Mouse (Mus musculus): ENCODE measurements at regions not wholly inside any gene's neighbourhood (a gene's known extent, or its start where the extent isn't known, plus 50 kb on each side); places are given as distances from the start of the nearest gene placed in this dataset.

DNA sequence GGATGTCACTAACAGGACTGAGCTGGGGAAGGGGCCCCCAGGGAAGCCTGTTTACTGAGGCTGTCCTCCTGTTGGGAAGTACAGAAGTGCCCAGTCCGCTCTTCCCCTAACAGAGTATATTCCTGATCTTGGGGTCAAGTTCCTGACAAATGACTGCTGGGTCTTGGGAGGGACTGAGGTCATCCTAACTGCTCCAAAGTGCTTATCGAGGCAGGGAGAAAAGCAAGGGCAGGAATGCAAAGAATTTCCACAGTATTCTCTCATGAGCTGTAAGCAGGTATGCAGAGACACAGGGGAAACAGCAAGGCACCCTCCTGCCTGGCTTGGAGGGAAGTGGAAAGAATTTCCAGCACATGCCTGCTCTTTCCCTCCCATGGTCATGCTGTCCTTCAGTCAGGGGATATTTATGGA, 107.9 kb downstream of the Oma1 start:
- Histone ChIP-seq H3K4me1 (peaks cover 17% of the 10 kb centered on the region), H3K36me3 (no peaks in the 10 kb centered on the region), H3K9me3 (replicated peaks) (no peaks in the 10 kb centered on the region), H3K27ac (replicated peaks) (0 out of 2 replicates have a peak overlapping the region, but pooled peaks have one; percentile 20), H3K27me3 (ENCODE audit: low read depth, poor library complexity, severe bottlenecking) (no peaks in the 10 kb centered on the region), H3K4me3 (no peak overlapping the region)
- DNase-seq (ENCODE audit: low spot score): no peak
- 38% methylated on average over 2 of the region's 2 CpGs for WGBS

DNA sequence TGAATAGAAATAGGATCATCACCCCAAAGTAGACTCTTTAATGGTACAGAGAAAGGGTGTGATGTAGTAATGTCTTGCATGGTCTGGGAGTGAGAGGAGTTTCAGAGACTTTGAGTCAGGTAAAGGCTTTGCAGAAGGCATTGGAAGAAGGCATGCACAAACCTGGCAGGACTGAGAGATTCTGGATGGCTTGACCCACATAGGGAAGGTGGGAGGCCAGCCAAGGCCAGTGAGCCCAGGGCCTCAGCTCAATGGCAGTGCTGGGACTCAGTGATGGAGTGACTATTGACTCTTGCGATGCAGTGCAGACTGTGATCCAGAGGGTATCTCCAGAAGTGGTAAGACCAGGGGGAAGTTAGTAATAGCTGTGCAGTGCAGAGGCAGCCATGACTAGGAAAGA, 127.8 kb downstream of the Oma1 start:
- WGBS: 100% methylated on average over 1 of the region's 1 CpGs
- DNase-seq (ENCODE audit: low spot score): no peak
- Histone ChIP-seq H3K27ac (replicated peaks) (no peak overlapping the region), H3K36me3 (no peaks in the 10 kb centered on the region), H3K4me1 (no peaks in the 10 kb centered on the region), H3K27me3 (ENCODE audit: low read depth, poor library complexity, severe bottlenecking) (no peaks in the 10 kb centered on the region), H3K9me3 (replicated peaks) (no peaks in the 10 kb centered on the region), H3K4me3 (no peak overlapping the region)

DNA sequence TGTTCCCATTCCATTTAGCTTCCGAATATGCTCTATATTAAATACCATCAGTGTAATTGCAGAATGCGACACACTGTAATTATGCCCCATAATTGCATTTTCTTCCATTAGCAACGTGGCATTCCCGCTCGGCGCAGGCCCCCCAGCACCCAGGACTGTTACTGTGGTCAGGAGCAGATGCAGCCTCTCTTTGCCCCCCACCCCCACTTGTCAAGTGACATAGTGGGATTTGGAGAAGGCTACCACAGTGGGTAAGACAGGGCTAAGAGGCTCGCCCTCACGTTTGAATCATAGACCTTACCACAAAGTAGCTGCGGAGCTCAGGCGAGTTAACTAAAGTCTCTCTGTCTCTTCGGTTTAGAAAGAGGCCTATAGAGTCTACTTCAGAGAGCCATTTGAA, 128.3 kb downstream of the Oma1 start:
- no peaks in the 10 kb centered on the region for H3K36me3 ChIP-seq
- WGBS: 89% methylated on average over 11 of the region's 11 CpGs
- H3K4me3 ChIP-seq: no peak overlapping the region

DNA sequence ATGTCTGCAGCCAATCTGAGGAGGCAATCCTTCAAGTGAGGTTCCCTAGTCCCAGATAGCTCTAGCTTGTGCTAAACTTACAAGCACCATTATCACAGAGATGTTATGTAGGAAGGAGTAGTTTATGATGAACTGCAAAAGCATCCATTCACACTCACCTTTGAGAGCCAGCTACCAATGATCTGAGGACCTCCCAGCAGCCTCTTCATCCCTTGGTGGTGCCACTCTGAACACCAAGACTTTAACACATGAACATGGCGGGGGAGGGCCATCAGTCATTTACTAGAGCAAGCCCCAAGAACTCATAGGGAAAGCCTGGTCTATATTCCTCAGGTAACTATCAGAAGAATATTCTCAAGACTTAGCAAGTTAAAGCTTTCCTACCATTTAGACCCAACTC, 135.7 kb downstream of the Oma1 start:
- DNase-seq (ENCODE audit: low spot score): no peak
- WGBS: 90% methylated on average over 1 of the region's 1 CpGs
- H3K27ac ChIP-seq (replicated peaks): no peak overlapping the region
- H3K9me3 ChIP-seq (replicated peaks): no peaks in the 10 kb centered on the region
- H3K27me3 ChIP-seq (ENCODE audit: low read depth, poor library complexity, severe bottlenecking): no peaks in the 10 kb centered on the region
- H3K4me1 ChIP-seq: no peaks in the 10 kb centered on the region
- no peak overlapping the region for H3K4me3 ChIP-seq
- H3K36me3 ChIP-seq: no peaks in the 10 kb centered on the region

More for the DNA sequence above, 128.3 kb downstream of the Oma1 start:
- DNase-seq (ENCODE audit: low spot score): no peak
- Histone ChIP-seq H3K9me3 (replicated peaks) (no peaks in the 10 kb centered on the region), H3K27ac (replicated peaks) (no peak overlapping the region), H3K4me1 (no peaks in the 10 kb centered on the region), H3K27me3 (ENCODE audit: low read depth, poor library complexity, severe bottlenecking) (no peaks in the 10 kb centered on the region)

DNA sequence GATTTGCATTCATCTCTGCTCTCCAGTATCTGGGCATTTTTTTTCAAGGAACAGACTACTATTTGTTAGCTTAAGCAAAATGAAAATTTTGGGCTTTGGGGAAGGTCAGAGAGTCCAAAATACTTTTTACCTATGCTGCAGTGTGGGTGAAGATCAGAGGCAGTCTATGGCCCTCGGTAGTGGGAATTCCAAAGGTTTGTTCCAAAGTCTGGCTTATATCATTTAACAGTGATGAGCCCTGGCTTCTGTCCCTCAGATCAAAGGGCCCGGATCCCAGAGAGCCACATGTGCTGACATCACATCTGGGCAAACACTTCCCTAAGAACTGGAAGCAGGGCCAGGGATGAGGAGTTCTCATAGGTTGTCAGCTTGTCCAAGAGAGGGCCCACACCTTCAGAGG, 136.5 kb downstream of the Oma1 start:
- WGBS: 83% methylated on average over 2 of the region's 2 CpGs
- Histone ChIP-seq H3K36me3 (no peaks in the 10 kb centered on the region), H3K4me3 (no peak overlapping the region), H3K27ac (replicated peaks) (no peak overlapping the region), H3K27me3 (ENCODE audit: low read depth, poor library complexity, severe bottlenecking) (no peaks in the 10 kb centered on the region), H3K9me3 (replicated peaks) (no peaks in the 10 kb centered on the region), H3K4me1 (no peaks in the 10 kb centered on the region)
- no peak for DNase-seq (ENCODE audit: low spot score)

DNA sequence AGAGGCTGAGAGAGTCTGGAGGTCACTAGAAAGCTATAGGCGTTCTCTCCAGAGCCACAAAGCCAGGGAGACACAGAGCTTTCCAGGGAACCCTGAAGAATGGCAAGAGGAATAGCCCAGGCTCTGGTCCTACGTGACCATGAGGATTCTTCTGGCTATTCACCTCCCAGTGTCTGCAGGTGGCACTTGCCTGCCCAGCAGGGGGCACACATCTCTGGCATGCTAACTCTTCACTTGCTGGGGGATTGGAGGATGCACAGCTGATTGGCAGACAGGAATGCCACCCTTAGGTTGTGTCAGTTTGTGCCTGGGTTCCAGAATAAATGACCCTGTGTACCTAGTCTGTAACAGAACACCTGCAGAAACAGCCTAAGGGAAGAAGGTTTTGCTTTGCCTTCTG, 141.8 kb downstream of the Oma1 start:
- no peaks in the 10 kb centered on the region for H3K36me3 ChIP-seq
- WGBS: 70% methylated on average over 2 of the region's 2 CpGs
- H3K4me1 ChIP-seq: peaks cover 9% of the 10 kb centered on the region
- no peaks in the 10 kb centered on the region for H3K9me3 ChIP-seq (replicated peaks)
- H3K27ac ChIP-seq (replicated peaks): no peak overlapping the region
- no peak for DNase-seq (ENCODE audit: low spot score)
- no peaks in the 10 kb centered on the region for H3K27me3 ChIP-seq (ENCODE audit: low read depth, poor library complexity, severe bottlenecking)
- H3K4me3 ChIP-seq: no peak overlapping the region

DNA sequence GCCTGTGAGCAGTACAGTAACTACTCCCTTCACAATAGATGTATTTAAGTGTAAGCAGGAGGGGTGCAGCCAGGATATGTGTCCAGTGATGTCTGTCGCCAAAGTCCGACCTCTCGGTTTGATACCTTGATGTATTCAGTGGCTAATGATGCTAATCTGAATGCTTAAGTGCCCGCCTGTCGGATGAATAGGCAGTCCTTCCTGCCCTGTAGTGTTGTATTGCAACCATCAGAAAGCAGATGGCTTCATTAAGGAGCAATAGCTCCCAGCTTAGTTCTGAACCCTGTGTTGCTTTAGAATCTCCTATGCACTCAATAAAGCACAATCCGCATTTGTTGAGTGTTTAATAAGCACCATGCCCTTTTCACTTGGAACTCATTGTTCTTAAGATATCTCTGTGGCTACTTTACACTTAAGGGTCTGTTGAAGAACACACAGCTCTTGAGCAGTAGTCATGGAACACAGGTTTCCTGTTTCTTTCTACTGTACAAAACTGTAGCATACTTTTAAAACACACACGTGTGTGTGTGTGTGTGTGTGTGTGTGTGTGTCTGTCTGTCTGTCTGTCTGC, 152.5 kb downstream of the Oma1 start:
- no peaks in the 10 kb centered on the region for H3K4me1 ChIP-seq
- no peak overlapping the region for H3K4me3 ChIP-seq
- 73% methylated on average over 7 of the region's 7 CpGs for WGBS
- no peaks in the 10 kb centered on the region for H3K36me3 ChIP-seq
- no peaks in the 10 kb centered on the region for H3K27me3 ChIP-seq (ENCODE audit: low read depth, poor library complexity, severe bottlenecking)
- no peak for DNase-seq (ENCODE audit: low spot score)
- no peak overlapping the region for H3K27ac ChIP-seq (replicated peaks)
- H3K9me3 ChIP-seq (replicated peaks): no peaks in the 10 kb centered on the region

DNA sequence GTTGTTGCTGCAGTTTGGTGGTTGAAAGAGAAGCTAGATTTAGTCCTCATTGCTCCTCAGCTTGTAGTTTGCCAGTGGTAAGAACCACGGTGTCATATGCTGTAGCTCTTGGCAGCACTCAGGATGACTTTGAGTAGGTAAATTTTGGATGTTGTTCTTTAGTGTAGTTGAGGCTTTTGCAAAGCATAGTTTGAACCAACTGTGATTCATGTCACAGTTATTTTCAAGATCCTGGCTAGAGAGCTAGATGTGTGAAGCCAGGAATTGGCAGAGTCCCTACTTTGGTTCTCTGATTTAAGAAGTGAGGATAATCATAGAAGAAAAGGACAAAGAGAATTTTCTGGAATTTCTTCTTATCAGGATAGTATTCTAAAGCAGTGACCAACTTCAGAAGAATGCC, 143.6 kb upstream of the Dab1 start:
- Histone ChIP-seq H3K36me3 (no peaks in the 10 kb centered on the region), H3K4me1 (no peaks in the 10 kb centered on the region), H3K9me3 (replicated peaks) (no peaks in the 10 kb centered on the region), H3K27ac (replicated peaks) (no peak overlapping the region), H3K4me3 (no peak overlapping the region), H3K27me3 (ENCODE audit: low read depth, poor library complexity, severe bottlenecking) (no peaks in the 10 kb centered on the region)
- 77% methylated on average over 1 of the region's 1 CpGs for WGBS
- no peak for DNase-seq (ENCODE audit: low spot score)

DNA sequence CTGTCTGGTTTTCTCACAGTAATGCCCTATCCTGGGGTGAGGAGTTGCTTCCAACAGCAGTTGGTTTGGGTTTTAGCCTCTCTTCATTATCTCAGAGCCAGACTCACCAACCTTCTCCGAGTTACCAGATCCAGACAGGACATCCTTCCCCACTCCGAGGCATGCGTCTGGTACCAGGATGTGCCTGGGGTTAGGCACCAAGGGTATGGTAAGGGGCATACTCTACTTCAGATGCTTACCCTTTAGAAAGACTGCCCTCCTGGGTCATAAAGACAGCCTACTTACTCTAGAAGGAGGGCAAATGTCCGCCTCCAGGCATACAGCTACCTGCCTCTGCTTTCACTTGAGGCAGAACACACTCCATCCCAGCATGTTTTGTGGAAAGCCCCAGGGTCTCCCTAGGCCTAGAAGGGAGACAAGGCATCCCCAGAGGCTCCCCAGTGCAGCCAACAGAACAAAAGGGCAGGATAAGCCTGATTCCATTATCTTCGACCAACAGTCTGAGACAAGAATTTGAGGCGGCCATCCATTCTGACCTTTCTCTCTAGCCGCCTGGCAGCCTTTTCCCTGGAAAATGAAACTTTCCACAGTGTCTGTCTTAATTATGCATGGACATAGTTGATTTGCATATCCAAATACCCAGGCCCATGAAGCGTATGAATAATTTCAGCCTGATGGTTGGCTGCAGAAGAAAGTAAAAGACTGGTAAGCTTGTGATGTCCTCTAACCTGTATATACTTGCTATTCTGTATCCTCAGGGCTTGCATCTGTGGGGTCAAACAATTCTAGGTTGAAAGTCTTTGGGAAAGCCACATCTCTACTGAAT, 132.8 kb upstream of the Dab1 start:
- Histone ChIP-seq H3K36me3 (no peaks in the 10 kb centered on the region), H3K9me3 (replicated peaks) (no peaks in the 10 kb centered on the region), H3K4me3 (no peak overlapping the region), H3K27me3 (ENCODE audit: low read depth, poor library complexity, severe bottlenecking) (no peaks in the 10 kb centered on the region), H3K4me1 (peaks cover 15% of the 10 kb centered on the region), H3K27ac (replicated peaks) (peak overlapping the region; percentile 77)
- DNase-seq (ENCODE audit: low spot score): peak; percentile 19
- 45% methylated on average over 8 of the region's 8 CpGs for WGBS

DNA sequence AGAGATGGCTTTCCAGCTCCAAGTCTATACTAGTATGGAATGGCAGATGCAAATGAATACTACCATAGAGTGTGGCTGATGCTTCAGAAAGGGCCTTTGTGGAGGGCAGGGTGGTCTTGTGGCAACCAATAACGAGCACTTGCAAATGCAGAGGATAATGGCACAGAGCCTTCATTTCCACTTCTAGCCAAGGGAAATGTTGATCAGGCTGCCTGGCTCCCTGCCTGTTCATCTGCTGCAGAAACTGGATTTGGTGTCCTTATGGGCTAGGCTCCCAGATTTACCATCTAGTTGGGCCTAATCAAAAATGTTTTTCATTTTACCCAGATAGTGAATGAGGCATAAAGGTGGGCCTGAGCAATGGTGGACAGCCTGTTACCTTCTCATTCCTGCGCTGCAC, 110.7 kb upstream of the Dab1 start:
- H3K4me3 ChIP-seq: no peak overlapping the region
- no peak for DNase-seq (ENCODE audit: low spot score)
- H3K27ac ChIP-seq (replicated peaks): no peak overlapping the region
- H3K4me1 ChIP-seq: no peaks in the 10 kb centered on the region
- no peaks in the 10 kb centered on the region for H3K36me3 ChIP-seq
- no peaks in the 10 kb centered on the region for H3K27me3 ChIP-seq (ENCODE audit: low read depth, poor library complexity, severe bottlenecking)
- no peaks in the 10 kb centered on the region for H3K9me3 ChIP-seq (replicated peaks)
- 61% methylated on average over 2 of the region's 2 CpGs for WGBS

DNA sequence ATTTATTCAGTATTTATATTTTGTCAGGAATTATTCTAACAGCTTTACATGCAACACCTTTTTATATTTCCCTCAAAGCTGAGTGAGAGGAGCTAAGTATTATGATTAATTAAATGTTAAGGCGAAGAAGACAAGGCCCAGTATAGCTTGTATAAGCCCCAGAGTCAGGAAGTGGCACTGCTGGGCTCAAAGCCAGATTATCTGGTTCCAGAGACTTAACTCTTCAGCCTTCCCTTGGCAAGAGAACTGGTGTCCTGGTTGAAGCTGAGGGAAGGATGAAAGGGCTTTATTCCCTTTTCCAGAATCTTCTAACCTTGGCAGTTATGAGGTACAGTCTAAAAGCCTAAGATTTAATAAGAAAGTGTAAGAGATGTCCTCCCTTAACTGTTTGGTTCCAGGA, 106.3 kb upstream of the Dab1 start:
- H3K4me1 ChIP-seq: no peaks in the 10 kb centered on the region
- WGBS: 76% methylated on average over 1 of the region's 1 CpGs
- H3K4me3 ChIP-seq: no peak overlapping the region
- DNase-seq (ENCODE audit: low spot score): no peak
- no peak overlapping the region for H3K27ac ChIP-seq (replicated peaks)
- H3K27me3 ChIP-seq (ENCODE audit: low read depth, poor library complexity, severe bottlenecking): no peaks in the 10 kb centered on the region
- H3K36me3 ChIP-seq: no peaks in the 10 kb centered on the region
- no peaks in the 10 kb centered on the region for H3K9me3 ChIP-seq (replicated peaks)

DNA sequence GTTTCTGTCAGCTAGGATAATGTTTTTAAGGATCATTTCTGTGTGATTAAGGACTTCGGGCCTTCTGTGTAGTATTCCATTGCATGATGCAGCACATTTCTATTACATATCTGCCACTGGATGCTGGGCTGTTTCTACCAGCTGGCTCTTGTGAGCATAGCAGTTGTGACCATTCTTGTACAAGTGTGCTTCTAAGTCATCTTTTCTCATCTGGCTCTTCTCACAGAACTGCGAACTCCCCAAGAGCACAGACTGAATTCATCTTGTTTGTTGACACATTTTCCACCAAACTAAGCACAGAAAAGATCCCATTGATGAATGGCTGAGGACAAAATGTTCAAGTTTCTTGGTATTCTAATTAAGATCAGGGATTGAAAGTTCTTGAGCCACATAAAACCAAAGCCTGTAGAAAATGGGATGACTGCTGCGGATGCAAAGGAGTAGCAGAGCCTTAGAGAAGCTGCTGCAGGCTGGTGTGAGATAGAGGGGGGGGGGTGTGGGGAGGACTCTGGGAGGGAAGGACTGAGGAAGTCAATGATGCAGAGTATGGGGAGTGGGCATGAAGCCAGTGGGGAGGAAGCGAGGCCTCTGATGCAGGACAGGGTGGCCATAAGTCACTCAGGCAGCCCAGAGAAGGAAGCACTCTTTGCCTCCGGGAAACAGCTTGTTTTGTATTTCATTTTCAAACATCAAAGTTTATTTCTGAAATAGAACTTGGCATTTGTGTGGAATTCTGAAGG, 97.1 kb upstream of the Dab1 start:
- Histone ChIP-seq H3K27me3 (ENCODE audit: low read depth, poor library complexity, severe bottlenecking) (no peaks in the 10 kb centered on the region), H3K27ac (replicated peaks) (no peak overlapping the region), H3K9me3 (replicated peaks) (no peaks in the 10 kb centered on the region), H3K4me3 (no peak overlapping the region), H3K36me3 (no peaks in the 10 kb centered on the region), H3K4me1 (no peaks in the 10 kb centered on the region)
- no peak for DNase-seq (ENCODE audit: low spot score)
- WGBS: 72% methylated on average over 5 of the region's 5 CpGs
